Mouse (Mus musculus): ENCODE data around the gene Hapln2.

GRCm38 (mm10) chr3:87983627-87984026 is 43.8 kb downstream of the Hapln2 start:
- no peak for TF ChIP-seq GATA1 (IDR thresholded peaks at IDR 0.05; ENCODE audit: borderline replicate concordance, low read length)
- TF ChIP-seq FLI1 (IDR thresholded peaks at IDR 0.05; ENCODE audit: low read length), result no peak
